Mouse (Mus musculus): Measurements from ENCODE around the gene Tph1. TPM values are rescaled to one million over a fixed set of nuclear protein-coding genes. Genes with fewer than 3 reads are reported as not detected.

Tph1 gene
- polyA plus RNA-seq, 1 experiment from 2014 or later = 0.67 TPM

DNA sequence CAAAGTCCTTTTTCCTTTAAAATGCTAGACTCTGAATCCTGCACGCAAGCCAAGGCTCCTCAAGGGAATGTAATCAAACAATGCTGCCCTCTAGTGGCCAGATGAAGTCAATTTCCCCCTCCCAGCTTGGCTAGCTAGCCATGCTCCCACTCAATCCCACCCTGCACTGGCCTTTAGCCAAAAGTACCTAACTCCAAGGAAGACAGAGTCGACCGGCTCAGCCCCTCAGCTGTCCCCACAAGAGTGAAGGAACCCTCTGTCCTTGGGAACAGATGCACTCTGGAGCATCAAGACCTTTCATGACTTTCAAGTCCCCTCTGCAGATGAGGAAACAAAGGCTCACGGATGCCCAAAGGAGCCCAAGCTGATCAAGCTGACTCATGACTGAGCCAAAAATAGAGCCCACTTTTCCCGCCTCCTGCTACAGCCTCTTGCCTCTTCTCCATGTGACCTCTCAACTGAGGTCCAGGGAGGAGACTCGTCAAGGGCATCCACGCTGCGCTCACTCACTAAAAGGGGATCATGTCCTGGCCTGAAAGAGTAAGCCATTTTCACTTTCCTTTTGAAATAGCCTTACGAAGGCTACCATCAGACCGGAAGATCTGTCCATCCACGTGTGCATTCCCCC lies 64.8 kb downstream of the Tph1 start:
- H3K27ac ChIP-seq = no peak overlapping the region
- DNase-seq (ENCODE audit: low spot score) = peak; percentile 66

DNA sequence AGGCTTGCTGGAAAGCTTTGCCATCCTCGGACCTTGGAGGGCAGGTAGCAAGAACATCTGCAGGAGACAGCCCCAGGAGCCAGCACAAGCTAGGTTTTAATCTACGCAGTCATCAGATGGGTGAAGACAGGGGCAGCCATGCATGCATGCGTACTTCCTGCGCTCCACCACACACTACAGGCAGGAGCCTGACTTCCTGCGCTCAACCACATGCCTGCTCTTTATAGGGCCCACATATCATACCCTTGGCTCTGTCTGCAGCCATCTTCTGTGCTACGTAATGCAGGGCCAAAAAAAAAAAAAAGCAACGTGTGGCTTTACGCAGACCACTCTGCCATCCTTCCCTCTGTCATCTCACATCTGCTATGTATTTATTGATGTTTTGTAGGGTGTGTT lies 65.3 kb downstream of the Tph1 start:
- H3K9me3 ChIP-seq = no peaks in the 10 kb centered on the region
- WGBS = 69% methylated on average over 8 of the region's 8 CpGs
- H3K4me3 ChIP-seq = no peak overlapping the region
- H3K27me3 ChIP-seq (ENCODE audit: insufficient read depth, poor library complexity, severe bottlenecking) = no peaks in the 10 kb centered on the region; the same call in 1 of the 2 replicates
- no peak overlapping the region for H3K27ac ChIP-seq
- no peak for DNase-seq (ENCODE audit: low spot score)
- peaks cover 2% of the 10 kb centered on the region; the same call in 1 of the 2 replicates for H3K36me3 ChIP-seq
- peaks cover 15% of the 10 kb centered on the region for H3K4me1 ChIP-seq (replicated peaks)

More for the DNA sequence above, 64.8 kb downstream of the Tph1 start:
- no peaks in the 10 kb centered on the region for H3K9me3 ChIP-seq
- H3K4me1 ChIP-seq (replicated peaks) = peaks cover 10% of the 10 kb centered on the region; the same call in 1 of the 2 replicates
- no peak overlapping the region for H3K4me3 ChIP-seq
- H3K36me3 ChIP-seq = peaks cover 8% of the 10 kb centered on the region; the same call in 1 of the 2 replicates
- H3K27me3 ChIP-seq (ENCODE audit: insufficient read depth, poor library complexity, severe bottlenecking) = no peaks in the 10 kb centered on the region; the same call in 1 of the 2 replicates
- WGBS = 64% methylated on average over 11 of the region's 11 CpGs

DNA sequence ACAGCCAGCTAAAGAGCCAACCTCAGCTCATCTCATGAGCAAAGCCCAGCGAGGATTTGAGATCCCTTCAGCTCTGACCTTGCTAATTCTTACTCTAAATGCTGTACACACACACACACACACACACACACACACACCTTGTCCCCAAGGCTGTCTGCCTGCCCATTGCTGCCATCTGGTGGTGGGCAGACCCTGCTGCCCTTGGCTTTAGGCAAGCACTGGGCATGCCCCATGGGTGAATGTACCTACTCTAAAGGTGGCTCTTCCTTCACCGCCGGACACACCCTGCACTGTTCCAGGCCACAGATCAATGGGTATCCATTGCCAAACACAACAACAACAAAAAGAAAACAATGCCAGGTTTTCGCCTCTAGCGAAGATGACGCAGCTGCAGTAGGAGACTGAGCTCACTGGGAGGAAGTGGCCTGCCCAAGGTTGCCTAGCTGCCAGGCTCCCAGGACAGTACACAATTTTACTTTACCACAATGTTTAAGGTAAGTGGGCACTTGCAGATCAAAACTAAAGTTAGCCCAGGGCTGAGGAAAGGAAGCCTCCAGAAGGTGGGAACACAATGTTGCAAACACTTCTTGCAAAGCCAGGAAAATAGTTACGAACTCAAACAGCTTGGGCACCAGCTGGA lies 65.8 kb downstream of the Tph1 start:
- 86% methylated on average over 7 of the region's 7 CpGs for WGBS
- no peak overlapping the region for H3K27ac ChIP-seq
- no peaks in the 10 kb centered on the region; the same call in 1 of the 2 replicates for H3K27me3 ChIP-seq (ENCODE audit: insufficient read depth, poor library complexity, severe bottlenecking)
- H3K4me3 ChIP-seq = no peak overlapping the region
- peaks cover 20% of the 10 kb centered on the region for H3K4me1 ChIP-seq (replicated peaks)
- H3K36me3 ChIP-seq = peaks cover 2% of the 10 kb centered on the region; the same call in 1 of the 2 replicates
- DNase-seq (ENCODE audit: low spot score) = peak; percentile 72
- no peaks in the 10 kb centered on the region for H3K9me3 ChIP-seq

DNA sequence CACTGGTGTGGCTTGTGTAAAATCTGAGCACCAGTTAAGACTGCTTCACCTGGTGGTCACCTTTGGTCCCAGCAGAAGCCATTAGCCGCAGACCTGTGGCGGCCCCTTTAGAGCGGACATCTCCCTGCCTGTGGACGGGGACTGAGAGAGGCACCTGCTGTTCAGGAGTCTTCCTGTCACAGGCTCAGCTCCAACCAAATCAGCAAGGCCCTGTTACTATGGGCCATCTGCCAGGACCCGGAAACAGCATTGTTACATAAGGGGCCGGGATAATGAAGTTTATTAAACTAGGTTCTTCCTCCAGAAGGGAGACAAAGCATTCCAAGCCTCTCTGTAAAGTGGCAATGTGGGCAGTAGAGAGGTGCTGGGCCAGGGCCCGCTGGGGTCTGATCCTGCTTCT lies 69.3 kb downstream of the Tph1 start:
- no peak for DNase-seq (ENCODE audit: low spot score)
- H3K4me3 ChIP-seq = no peak overlapping the region
- H3K9me3 ChIP-seq = no peaks in the 10 kb centered on the region
- H3K4me1 ChIP-seq (replicated peaks) = peaks cover 30% of the 10 kb centered on the region
- no peaks in the 10 kb centered on the region; the same call in 1 of the 2 replicates for H3K27me3 ChIP-seq (ENCODE audit: insufficient read depth, poor library complexity, severe bottlenecking)
- WGBS = 85% methylated on average over 7 of the region's 7 CpGs
- no peaks in the 10 kb centered on the region; the same call in 1 of the 2 replicates for H3K36me3 ChIP-seq
- peak overlapping the region; percentile 78 for H3K27ac ChIP-seq

DNA sequence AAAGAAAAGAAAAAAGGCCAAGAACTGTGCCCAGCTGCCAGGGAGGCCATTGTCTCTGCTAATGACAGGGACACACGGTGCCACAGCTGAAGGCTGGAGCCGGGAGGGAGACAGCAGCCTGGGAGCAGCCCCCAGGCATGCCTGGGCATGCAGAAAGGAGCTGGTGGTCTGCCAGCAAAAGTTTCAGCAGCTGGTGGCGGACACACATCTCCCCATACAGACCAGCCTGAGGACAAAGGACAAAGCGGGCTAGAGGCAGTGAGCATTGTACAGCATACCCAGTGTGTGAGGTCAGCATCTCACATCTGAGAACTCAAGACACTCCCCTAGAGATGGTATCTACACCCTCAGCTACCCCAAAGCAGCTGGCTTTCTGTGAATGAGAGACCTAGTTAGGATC lies 70.3 kb downstream of the Tph1 start:
- peak overlapping the region; percentile 78 for H3K27ac ChIP-seq
- H3K4me1 ChIP-seq (replicated peaks) = peaks cover 30% of the 10 kb centered on the region
- DNase-seq (ENCODE audit: low spot score) = peak; percentile 16
- H3K9me3 ChIP-seq = no peaks in the 10 kb centered on the region
- WGBS = 56% methylated on average over 4 of the region's 4 CpGs
- no peaks in the 10 kb centered on the region; the same call in 1 of the 2 replicates for H3K27me3 ChIP-seq (ENCODE audit: insufficient read depth, poor library complexity, severe bottlenecking)
- H3K4me3 ChIP-seq = no peak overlapping the region
- no peaks in the 10 kb centered on the region; the same call in 1 of the 2 replicates for H3K36me3 ChIP-seq

DNA sequence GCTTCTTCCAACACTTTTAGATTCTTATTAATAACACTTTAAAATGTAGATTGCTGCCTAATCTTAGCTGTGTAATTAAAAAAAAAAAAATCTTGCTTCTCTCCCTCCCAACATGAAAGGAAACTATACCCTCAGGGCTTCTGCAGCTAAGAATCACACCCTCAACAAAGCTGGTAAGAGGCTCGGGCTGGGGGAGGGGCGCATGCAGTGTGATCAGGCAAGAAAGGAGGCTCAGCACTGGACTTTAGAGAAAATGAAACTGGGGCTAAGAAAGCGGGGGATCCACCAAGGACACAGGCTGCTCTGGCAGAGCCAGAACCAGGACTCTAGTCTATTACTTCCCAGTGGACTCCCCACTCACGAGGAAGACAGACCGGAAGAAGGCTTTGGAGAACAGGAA lies 71.2 kb downstream of the Tph1 start:
- 68% methylated on average over 5 of the region's 5 CpGs for WGBS
- H3K27ac ChIP-seq = peak overlapping the region; percentile 78
- no peak overlapping the region for H3K4me3 ChIP-seq
- no peaks in the 10 kb centered on the region; the same call in 1 of the 2 replicates for H3K27me3 ChIP-seq (ENCODE audit: insufficient read depth, poor library complexity, severe bottlenecking)
- DNase-seq (ENCODE audit: low spot score) = peak; percentile 10
- H3K36me3 ChIP-seq = no peaks in the 10 kb centered on the region; the same call in 1 of the 2 replicates
- no peaks in the 10 kb centered on the region for H3K9me3 ChIP-seq
- peaks cover 30% of the 10 kb centered on the region for H3K4me1 ChIP-seq (replicated peaks)

DNA sequence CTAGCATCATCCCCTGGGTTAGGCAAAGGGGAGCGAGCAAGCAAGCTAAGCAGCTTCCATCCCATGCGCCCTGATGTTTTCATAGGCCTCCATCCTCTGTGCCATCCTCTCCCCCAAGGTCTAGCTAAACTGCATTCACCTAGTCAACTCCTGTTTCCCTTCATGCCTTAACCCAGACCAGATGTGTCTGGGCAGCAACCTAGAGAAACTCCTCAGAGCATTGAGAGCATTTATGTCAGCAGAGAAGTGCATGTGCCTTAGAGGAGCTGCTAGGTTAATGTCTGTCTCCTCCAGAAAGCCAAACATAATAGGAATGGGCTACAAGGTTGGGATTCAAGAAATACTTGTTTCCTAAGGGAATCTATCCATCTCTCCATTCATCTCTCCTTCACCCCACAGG lies 75.3 kb downstream of the Tph1 start:
- Histone ChIP-seq H3K9me3 (no peaks in the 10 kb centered on the region), H3K27ac (no peak overlapping the region), H3K4me3 (no peak overlapping the region), H3K27me3 (ENCODE audit: insufficient read depth, poor library complexity, severe bottlenecking) (no peaks in the 10 kb centered on the region), H3K36me3 (no peaks in the 10 kb centered on the region), H3K4me1 (replicated peaks) (peaks cover 15% of the 10 kb centered on the region)
- WGBS = 87% methylated on average over 2 of the region's 2 CpGs
- no peak for DNase-seq (ENCODE audit: low spot score)

Other genes starting within 250 kb of the Tph1 start
- gene Sergef, start 32.7 kb downstream of the Tph1 start, polyA plus RNA-seq (2016; fragmentation: Nextera tagmentation; extraction: Ambion mirVana) = 16.2 and 18.7 TPM in 2 replicates
- gene Saal1, start 38.1 kb upstream of the Tph1 start, polyA plus RNA-seq (2016; fragmentation: Nextera tagmentation; extraction: Ambion mirVana) = 35.7 and 44.7 TPM in 2 replicates
- gene Saa3, start 43.2 kb upstream of the Tph1 start, polyA plus RNA-seq (2016; fragmentation: Nextera tagmentation; extraction: Ambion mirVana) = not detected in 2 replicates
- not detected in 2 replicates for gene Saa4, start 60.1 kb upstream of the Tph1 start, polyA plus RNA-seq (2016; fragmentation: Nextera tagmentation; extraction: Ambion mirVana)
- 0.21 and 1.3 TPM in 2 replicates for gene Saa1, start 70.4 kb upstream of the Tph1 start, polyA plus RNA-seq (2016; fragmentation: Nextera tagmentation; extraction: Ambion mirVana)
- 0.29 and 0.58 TPM in 2 replicates for gene Saa2, start 79.3 kb upstream of the Tph1 start, polyA plus RNA-seq (2016; fragmentation: Nextera tagmentation; extraction: Ambion mirVana)
- gene Hps5, start 123.5 kb upstream of the Tph1 start, polyA plus RNA-seq (2016; fragmentation: Nextera tagmentation; extraction: Ambion mirVana) = 20.0 and 21.1 TPM in 2 replicates
- 42.0 and 53.0 TPM in 2 replicates for gene Gtf2h1, start 123.6 kb upstream of the Tph1 start, polyA plus RNA-seq (2016; fragmentation: Nextera tagmentation; extraction: Ambion mirVana)
- gene Ldha, start 168.9 kb upstream of the Tph1 start, polyA plus RNA-seq (2016; fragmentation: Nextera tagmentation; extraction: Ambion mirVana) = 2,204 and 3,422 TPM in 2 replicates
- gene Ldhc, start 188.7 kb upstream of the Tph1 start, polyA plus RNA-seq (2016; fragmentation: Nextera tagmentation; extraction: Ambion mirVana) = not detected in 2 replicates
- gene Tsg101, start 247.4 kb upstream of the Tph1 start, polyA plus RNA-seq (2016; fragmentation: Nextera tagmentation; extraction: Ambion mirVana) = 262 and 315 TPM in 2 replicates

All from hindbrain, embryonic 10.5 days (tissue).